Mouse (Mus musculus) thymus, adult 2 months (tissue): ENCODE results near the gene Padi4. TPM values are rescaled to one million over a fixed set of nuclear protein-coding genes. Genes with fewer than 3 reads are reported as not detected.

Experiments
- DNase-seq: peaks from one replicate; pipeline ENCODE4 v3.0.0; 2021
- H3K27ac ChIP-seq: fragments of 200-500 bp; 2 replicates; pipeline ENCODE4 v1.5.1; 2012; ENCODE audit warnings: low read length, control low read depth; ENCODE audit not compliant: control insufficient read depth, insufficient read depth
- H3K27me3 ChIP-seq: fragments of 200-500 bp; 2 replicates; pipeline ENCODE4 v1.6.1; 2012; ENCODE audit warnings: mild to moderate bottlenecking, low read length, moderate library complexity, mixed read lengths; ENCODE audit not compliant: control insufficient read depth, insufficient read depth
- H3K36me3 ChIP-seq: fragments of 200-500 bp; 2 replicates; pipeline ENCODE4 v1.6.1; 2012; ENCODE audit warnings: mild to moderate bottlenecking, low read length, moderate library complexity; ENCODE audit not compliant: control insufficient read depth, insufficient read depth
- H3K4me1 ChIP-seq: fragments of 200-500 bp; replicated peaks from 2 replicates; pipeline ENCODE4 v1.6.1; 2012; ENCODE audit warnings: low read length; ENCODE audit not compliant: control insufficient read depth, insufficient read depth
- H3K4me3 ChIP-seq: fragments of 200-500 bp; 2 replicates; pipeline ENCODE4 v1.5.1; 2012; ENCODE audit warnings: mild to moderate bottlenecking, low read length, control low read depth, moderate library complexity; ENCODE audit not compliant: control insufficient read depth, insufficient read depth
- CTCF ChIP-seq: fragments of 200-500 bp; IDR thresholded peaks from 2 replicates; pipeline ENCODE4 v1.5.1; 2012; ENCODE audit warnings: mild to moderate bottlenecking, control low read depth, low read length, moderate library complexity, borderline replicate concordance; ENCODE audit not compliant: control insufficient read depth, poor library complexity, insufficient read depth; ENCODE audit errors: extremely low read depth
- POLR2A ChIP-seq: fragments of 200-500 bp; IDR thresholded peaks from 2 replicates; pipeline ENCODE4 v1.6.1; 2012; ENCODE audit warnings: mild to moderate bottlenecking, low read length, control low read depth, moderate library complexity; ENCODE audit not compliant: control insufficient read depth, poor library complexity, insufficient read depth; ENCODE audit errors: extremely low read depth
- WGBS: fragments of 180-500 bp; shearing (Covaris S2); methylation state at CpG from one replicate; pipeline ENCODE4 v1.1.7; 2018; 5-methylcytosine and 5-hydroxymethylcytosine counted together
- polyA plus RNA-seq: library from polyadenylated mRNA; depleted of rRNA; stranded (reverse); fragments of >200 nt; gene quantifications from 2 replicates; pipeline ENCODE4 v1.2.3, GENCODE M21; 2012

Gene Padi4
- polyA plus RNA-seq, 1 experiment: 21.0 TPM

DNA sequence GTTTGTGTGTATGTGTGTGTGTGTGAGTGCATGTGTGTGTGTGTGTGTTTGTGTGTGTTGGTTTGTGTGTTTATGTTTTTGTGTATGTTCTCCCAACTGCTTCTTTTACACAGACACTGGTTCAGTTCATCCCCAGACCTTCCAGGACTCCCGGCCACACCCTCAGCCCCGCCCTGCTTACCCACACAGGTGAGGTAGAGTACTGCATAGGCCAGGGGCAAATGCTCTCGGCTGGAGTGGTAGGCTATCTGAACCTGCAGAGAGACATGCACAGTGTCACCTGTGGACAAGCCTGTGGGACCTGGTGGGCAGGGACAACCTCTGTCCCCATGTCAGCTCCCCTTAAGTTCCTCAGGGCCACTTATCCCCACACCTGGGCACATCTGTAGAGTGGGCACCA, 27.3 kb upstream of the Padi4 start:
- no peak overlapping the region for H3K27ac ChIP-seq
- no peaks in the 10 kb centered on the region for H3K36me3 ChIP-seq
- no peaks in the 10 kb centered on the region for H3K4me1 ChIP-seq
- no peak for TF ChIP-seq CTCF
- TF ChIP-seq POLR2A: no peak
- H3K4me3 ChIP-seq: no peak overlapping the region
- WGBS: 92% methylated on average over 3 of the region's 3 CpGs
- DNase-seq: no peak
- no peaks in the 10 kb centered on the region for H3K27me3 ChIP-seq

DNA sequence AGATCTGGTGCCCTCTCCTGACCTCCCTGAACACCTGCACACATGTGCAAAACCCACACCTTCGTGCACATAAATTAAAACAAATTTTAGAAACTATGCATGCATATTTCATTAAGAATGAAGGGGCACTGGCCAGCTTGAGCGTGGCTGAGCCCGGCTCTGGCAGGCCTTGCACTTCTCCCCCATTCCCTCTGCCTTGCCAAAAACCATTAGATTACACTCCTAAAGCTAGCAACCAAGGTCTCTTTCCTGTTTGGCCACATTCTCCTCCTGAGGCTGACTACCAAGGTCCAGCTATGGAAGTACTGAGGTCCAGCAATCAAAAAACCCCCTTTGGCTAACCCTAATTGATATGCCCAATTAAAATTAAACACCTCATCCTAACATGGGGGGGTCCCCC, 22.8 kb upstream of the Padi4 start:
- H3K36me3 ChIP-seq: no peaks in the 10 kb centered on the region
- no peak for DNase-seq
- 91% methylated on average over 3 of the region's 3 CpGs for WGBS
- no peaks in the 10 kb centered on the region for H3K27me3 ChIP-seq
- no peak overlapping the region for H3K27ac ChIP-seq
- TF ChIP-seq CTCF (no peak), POLR2A (no peak)
- no peaks in the 10 kb centered on the region for H3K4me1 ChIP-seq
- no peak overlapping the region for H3K4me3 ChIP-seq

GRCm38 (mm10) chr4:140794678-140795077, 20.6 kb upstream of the Padi4 start:
- Histone ChIP-seq H3K4me1 (no peaks in the 10 kb centered on the region), H3K27me3 (no peaks in the 10 kb centered on the region), H3K27ac (no peak overlapping the region), H3K4me3 (no peak overlapping the region), H3K36me3 (no peaks in the 10 kb centered on the region)
- DNase-seq: no peak
- WGBS: 97% methylated on average over 9 of the region's 9 CpGs
- TF ChIP-seq POLR2A (no peak), CTCF (no peak)

DNA sequence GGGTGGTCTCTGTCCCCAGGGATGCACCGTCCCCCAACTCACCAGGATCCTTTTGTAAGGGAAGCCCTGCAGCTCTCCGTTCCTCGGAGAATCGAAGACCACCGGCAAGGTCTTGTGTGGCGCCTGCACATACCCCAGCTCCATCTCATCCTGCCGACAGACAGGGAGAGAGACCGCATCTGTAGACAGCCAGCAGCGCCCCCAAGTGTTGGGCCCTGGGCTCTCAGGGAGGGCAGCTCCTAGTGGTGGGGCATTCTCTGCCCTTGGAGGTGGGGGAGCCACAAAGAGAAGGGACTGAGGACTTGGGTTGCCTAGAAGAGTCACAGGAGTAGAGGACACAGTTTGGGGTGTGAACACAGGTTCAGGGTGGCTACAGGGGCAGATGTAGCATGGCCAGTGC, 19.8 kb upstream of the Padi4 start:
- Histone ChIP-seq H3K27ac (no peak overlapping the region), H3K27me3 (no peaks in the 10 kb centered on the region), H3K4me3 (no peak overlapping the region), H3K36me3 (no peaks in the 10 kb centered on the region), H3K4me1 (no peaks in the 10 kb centered on the region)
- DNase-seq: no peak
- 86% methylated on average over 9 of the region's 9 CpGs for WGBS
- TF ChIP-seq POLR2A (no peak), CTCF (0 out of 2 replicates have a peak, but pooled peaks have one; percentile 18)

DNA sequence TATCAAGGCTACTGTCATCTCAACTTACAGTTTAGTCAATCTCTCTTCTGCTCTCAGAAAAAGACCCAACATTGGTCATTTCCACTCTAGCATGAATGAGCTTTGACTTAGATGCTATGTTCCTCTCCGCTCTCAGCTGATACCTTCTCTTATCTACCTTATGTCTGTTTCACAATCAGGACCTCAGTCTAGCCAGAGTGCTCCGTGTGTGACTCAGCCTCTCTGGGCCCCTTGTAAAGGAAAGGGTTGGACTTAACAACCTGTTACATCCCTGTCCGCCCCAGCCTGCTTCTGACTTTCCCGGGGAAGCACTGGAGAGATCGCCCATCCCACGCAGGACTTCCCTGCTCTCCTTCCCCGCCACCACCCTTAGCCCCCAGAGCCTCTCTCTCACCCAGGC, 18.5 kb upstream of the Padi4 start:
- Histone ChIP-seq H3K27me3 (no peaks in the 10 kb centered on the region), H3K4me3 (no peak overlapping the region), H3K27ac (no peak overlapping the region), H3K36me3 (no peaks in the 10 kb centered on the region), H3K4me1 (peaks cover 8% of the 10 kb centered on the region)
- DNase-seq: no peak
- TF ChIP-seq CTCF: no peak
- no peak for TF ChIP-seq POLR2A
- 95% methylated on average over 7 of the region's 7 CpGs for WGBS

- Histone ChIP-seq H3K4me3 (no peak overlapping the region), H3K4me1 (peaks cover 14% of the 10 kb centered on the region), H3K36me3 (no peaks in the 10 kb centered on the region), H3K27ac (no peak overlapping the region), H3K27me3 (no peaks in the 10 kb centered on the region)
- no peak for TF ChIP-seq POLR2A
- no peak for TF ChIP-seq CTCF
- 90% methylated on average over 16 of the region's 16 CpGs for WGBS
- no peak for DNase-seq
These were observed 17.0 kb upstream of the Padi4 start for GRCm38 (mm10) chr4:140791071-140791470.

DNA sequence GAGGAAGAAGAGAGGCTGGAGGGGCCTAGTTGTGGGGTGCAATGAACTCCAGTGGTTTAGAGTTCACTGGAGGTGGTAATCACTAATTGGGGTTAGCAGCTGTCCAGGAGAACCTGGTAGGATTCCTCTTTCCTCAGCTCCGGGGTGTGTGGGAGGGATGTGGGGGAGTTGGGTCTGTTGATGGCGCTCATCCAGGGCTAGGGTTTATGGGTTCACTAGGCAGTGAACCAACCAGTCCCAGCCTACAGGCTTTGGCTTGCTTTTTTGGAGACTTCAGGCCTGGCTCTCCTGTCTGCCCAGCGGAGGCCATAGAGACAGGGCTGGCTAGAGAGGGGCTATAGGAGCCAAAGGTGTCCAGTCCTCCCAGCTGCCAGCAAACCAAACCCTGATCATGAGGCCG, 15.9 kb upstream of the Padi4 start:
- H3K4me1 ChIP-seq: peaks cover 19% of the 10 kb centered on the region
- no peak for TF ChIP-seq POLR2A
- no peak for TF ChIP-seq CTCF
- H3K36me3 ChIP-seq: no peaks in the 10 kb centered on the region
- WGBS: 91% methylated on average over 4 of the region's 4 CpGs
- H3K4me3 ChIP-seq: no peak overlapping the region
- no peaks in the 10 kb centered on the region for H3K27me3 ChIP-seq
- DNase-seq: no peak
- H3K27ac ChIP-seq: no peak overlapping the region
